Mouse (Mus musculus): ENCODE data around the gene Dppa3.

DNA sequence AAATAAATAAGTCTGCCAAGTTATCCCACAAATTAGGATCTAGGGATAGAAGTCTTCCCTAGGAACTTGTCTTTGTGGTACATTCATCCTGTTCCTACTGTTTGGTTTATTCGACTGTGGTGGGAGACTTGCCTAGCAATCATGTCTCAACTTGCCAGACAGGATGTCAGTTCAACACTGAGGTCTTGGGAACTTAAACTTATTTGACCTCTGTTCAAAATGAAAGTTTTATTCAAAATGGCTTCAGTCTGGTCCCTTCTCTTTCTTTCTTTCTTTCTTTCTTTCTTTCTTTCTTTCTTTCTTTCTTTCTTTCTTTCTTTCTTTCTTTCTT is 23.3 kb upstream of the Dppa3 start:
- TF ChIP-seq CTCF (conservative IDR thresholded peaks at IDR 0.05; ENCODE audit: low read length), result no peak
- TF ChIP-seq POU5F1 (IDR thresholded peaks at IDR 0.05; ENCODE audit: borderline replicate concordance, low read length), result no peak
- no peak for TF ChIP-seq NANOG (IDR thresholded peaks at IDR 0.05; ENCODE audit: borderline replicate concordance, low read length)

All from E14TG2a.4 (cell line).